Mouse (Mus musculus) gastrocnemius, postnatal 36 days (tissue): ENCODE data around the gene Rbm42. TPM values are rescaled to one million over a fixed set of nuclear protein-coding genes. Genes with fewer than 3 reads are reported as not detected.

Experiments
- DNase-seq, 2 experiments: peaks; one replicate each; pipeline ENCODE4 v3.0.0; 2022
- intact Hi-C: fragments of 180-260 bp; cut with DNase I; formaldehyde crosslinking; loops from one replicate; pipeline ENCODE4 v1.15.1; 2025
- total RNA-seq, 2 experiments: library from RNA; stranded (reverse); gene quantifications; 2 replicates each; pipeline ENCODE4 v1.2.3; 2021

The Rbm42 gene
- total RNA-seq, 2 experiments from 2014 or later = 35.7 to 38.1 TPM

DNA sequence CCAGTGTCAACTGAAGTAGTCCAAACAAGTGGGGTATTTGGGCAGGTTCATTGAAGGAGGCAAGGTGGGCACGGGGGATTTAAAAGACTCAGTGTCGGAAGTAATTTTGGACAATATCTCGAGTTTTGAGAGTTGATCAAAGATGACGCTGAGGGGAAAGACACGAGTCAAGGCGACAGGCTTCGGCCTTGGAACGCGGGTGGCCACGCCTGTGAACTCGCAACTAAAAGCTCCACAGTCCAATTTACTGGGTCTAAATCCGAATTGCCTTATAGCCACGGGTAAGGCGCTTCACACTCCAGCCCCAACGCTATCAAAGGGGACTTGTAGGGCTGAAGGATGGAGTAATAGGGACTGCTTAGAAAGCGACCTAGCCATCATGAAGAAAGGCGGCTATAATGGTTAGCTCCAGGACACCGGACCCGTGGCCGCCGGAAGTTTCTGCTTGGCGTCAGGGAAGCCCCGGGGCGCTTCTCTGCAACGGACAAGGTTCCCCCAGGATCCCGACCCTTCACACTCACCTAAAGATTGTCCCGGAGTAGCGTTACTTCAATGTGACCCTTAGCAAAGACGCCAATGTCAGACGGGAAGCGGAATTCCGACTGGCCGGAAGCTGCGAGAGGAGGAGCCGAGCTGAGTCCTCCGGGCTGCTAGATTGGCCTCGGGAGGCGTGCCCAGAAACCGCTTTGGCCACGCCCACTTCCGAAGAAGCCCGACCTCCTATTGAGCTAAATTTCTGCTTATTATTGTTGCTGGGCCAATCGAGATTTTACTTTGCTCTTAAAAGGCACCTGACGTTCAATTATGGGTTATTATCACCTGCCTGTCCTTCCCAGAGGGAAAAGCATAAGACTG, 24.4 kb downstream of the Rbm42 start, which contains the start of gene Cox6b1:
Gene Cox6b1 (minus strand): TSS at position 622 of the 855 bp plus-strand sequence.
- intact Hi-C loops = no loop called here
- DNase-seq = peak; percentile 80

GRCm38 (mm10) chr7:30619202-30619601, 30.9 kb downstream of the Rbm42 start:
- no peak for DNase-seq

GRCm38 (mm10) chr7:30618658-30619057, 31.5 kb downstream of the Rbm42 start:
- DNase-seq = no peak
- intact Hi-C loops = no loop called here

More at GRCm38 (mm10) chr7:30619202-30619601, 30.9 kb downstream of the Rbm42 start:
- intact Hi-C loops = no loop called here

GRCm38 (mm10) chr7:30615049-30615760, 34.9 kb downstream of the Rbm42 start:
- intact Hi-C loops = no loop called here
- no peak for DNase-seq

GRCm38 (mm10) chr7:30614454-30614853, 35.7 kb downstream of the Rbm42 start:
- intact Hi-C loops = loop anchor here (1.0 kb wide), 1 partner anchor 25 kb away; no protein-coding TSS in a partner anchor
- no peak for DNase-seq

- intact Hi-C loops = loop anchor here (1.0 kb wide), 1 partner anchor 24 kb away; no protein-coding TSS in a partner anchor
- peak in 1 of 2 experiments; percentile 19 for DNase-seq
These were observed 36.5 kb downstream of the Rbm42 start for GRCm38 (mm10) chr7:30613529-30614112.

GRCm38 (mm10) chr7:30612654-30613402, 37.3 kb downstream of the Rbm42 start, which contains the start of gene Upk1a:
TSS of gene Upk1a (minus strand) at chr7:30612847.
- intact Hi-C loops = no loop called here

DNA sequence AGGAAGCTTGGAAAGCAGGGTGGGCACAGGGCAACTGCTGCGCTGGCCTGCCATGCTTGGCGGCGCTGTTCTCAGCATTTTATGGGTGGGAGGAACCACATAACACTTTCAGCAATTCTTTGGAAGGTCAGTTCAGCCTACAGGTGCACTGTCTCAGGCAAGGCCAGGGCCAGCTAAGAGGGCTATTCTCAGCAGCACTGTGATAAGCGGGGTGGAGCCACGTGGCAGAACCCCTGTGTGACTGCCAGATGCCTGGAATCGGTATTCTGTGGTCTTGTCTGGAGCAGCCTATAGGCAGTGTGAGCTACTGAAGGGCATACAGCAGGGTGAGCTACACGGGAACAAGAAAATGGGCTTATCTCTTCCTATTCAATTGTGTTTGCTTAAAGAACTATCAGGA, 40.1 kb downstream of the Rbm42 start:
- intact Hi-C loops = loop anchor here (2.0 kb wide), 1 partner anchor 19 kb away; no protein-coding TSS in a partner anchor
- no peak for DNase-seq

More at GRCm38 (mm10) chr7:30612654-30613402, 37.3 kb downstream of the Rbm42 start, which contains the start of gene Upk1a:
- no peak for DNase-seq

GRCm38 (mm10) chr7:30608476-30608875, 41.6 kb downstream of the Rbm42 start:
- intact Hi-C loops = no loop called here

DNA sequence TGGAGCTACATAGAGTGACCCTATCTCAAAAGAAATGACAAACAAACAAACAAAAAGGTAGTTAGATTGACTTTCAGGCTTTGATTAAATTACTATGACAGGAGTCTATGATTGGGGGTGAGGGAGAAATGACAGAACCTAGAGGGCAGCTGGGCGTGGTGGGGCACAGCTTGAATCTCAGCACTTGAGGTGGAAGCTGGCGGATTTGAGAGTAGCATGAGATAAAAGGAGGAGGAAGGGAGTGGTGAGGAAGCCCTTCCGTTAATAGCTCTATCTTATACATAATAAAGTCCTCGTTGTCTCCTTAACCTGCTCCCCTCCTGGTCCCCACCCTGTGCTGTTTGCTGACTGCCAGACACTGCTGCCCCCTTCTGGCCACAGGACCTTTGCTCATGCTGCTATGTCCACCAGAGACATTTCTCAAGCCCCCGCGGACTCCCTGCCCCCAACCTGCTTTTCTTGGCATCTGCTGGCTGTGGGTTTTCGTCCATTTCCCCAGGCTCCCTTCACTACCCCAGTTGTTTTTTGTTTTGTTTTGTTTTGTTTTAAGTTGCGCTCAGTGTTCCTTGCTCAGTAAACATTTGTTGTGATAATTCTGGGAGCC, 42.3 kb downstream of the Rbm42 start:
- intact Hi-C loops = no loop called here

More at GRCm38 (mm10) chr7:30608476-30608875, 41.6 kb downstream of the Rbm42 start:
- DNase-seq = no peak

GRCm38 (mm10) chr7:30604944-30605343, 45.2 kb downstream of the Rbm42 start:
- no peak for DNase-seq
- intact Hi-C loops = no loop called here

More for the DNA sequence above, 42.3 kb downstream of the Rbm42 start:
- DNase-seq = peak in 1 of 2 experiments; percentile 26

DNA sequence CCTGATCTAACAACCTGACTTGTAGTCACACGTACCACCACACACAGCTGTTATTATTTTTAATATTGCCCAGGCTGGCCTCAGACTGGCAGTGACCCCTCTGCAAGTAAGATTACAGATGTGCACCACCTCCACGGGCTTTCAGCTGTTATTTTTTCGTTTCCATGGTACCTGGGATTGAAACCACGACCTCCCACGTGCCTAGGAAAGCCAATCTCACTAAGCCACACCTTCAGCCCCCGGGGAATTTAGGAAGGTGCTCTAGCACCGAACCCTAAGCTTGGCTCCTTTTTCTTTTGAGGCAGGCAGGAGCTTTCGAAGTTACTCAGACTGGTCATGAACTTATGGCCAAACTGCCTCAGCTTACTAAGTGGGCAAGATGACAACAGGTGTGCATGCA, 45.7 kb downstream of the Rbm42 start:
- DNase-seq = no peak
- intact Hi-C loops = no loop called here

DNA sequence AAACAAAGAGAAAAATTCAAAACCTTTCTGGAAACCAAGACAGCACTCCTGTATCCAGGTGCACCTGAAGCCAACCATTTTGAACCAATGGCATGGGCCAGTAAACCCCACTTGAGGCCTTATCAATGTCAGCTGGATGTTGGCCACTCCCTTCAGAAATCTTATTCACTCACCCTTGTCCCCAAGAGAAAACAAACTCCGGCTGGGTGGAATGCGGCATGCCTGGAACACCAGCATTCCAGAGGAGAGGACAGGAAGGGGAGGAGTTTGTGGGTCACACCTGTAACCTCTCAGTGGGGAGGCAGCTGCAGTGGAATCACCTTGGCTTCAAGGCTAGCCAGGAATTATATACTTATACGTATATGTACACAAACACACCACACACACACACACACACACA, 47.5 kb downstream of the Rbm42 start:
- DNase-seq = no peak
- intact Hi-C loops = no loop called here

- intact Hi-C loops = no loop called here
- DNase-seq = no peak
These were observed 49.5 kb downstream of the Rbm42 start for GRCm38 (mm10) chr7:30600651-30601050.

GRCm38 (mm10) chr7:30599933-30600353, 50.2 kb downstream of the Rbm42 start:
- DNase-seq = peak; percentile 61 to 64
- intact Hi-C loops = no loop called here

DNA sequence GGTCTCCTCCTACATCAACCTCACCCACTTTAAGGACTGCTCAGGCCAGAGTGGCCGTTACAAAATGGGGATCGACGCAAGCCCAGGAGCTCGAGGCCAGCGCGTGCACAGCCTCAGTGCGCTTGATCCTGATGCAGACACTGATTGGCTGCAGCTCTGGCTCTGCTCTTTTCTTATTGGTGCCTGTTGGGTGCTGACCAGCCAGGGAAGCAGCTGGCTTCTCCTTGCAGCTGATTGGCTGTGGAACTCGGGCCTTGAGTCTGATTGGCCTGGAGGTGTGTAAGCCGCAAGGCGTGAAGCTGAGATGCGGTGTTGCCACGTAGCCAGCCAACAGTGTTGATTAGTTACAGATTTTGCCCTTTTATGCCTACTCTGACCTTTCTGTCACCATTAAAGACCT, 51.3 kb downstream of the Rbm42 start, which contains the start of gene Zbtb32:
Gene Zbtb32 (minus strand): TSS at position 124 of the 400 bp plus-strand sequence.
- DNase-seq = no peak
- intact Hi-C loops = no loop called here

GRCm38 (mm10) chr7:30596811-30597210, 53.3 kb downstream of the Rbm42 start:
- intact Hi-C loops = no loop called here
- no peak for DNase-seq

GRCm38 (mm10) chr7:30596093-30596492, 54.0 kb downstream of the Rbm42 start:
- DNase-seq = no peak
- intact Hi-C loops = no loop called here

GRCm38 (mm10) chr7:30594510-30595024, 55.5 kb downstream of the Rbm42 start:
- intact Hi-C loops = loop anchor here (5.0 kb wide), 1 partner anchor 268 kb away; the partner anchor contains the start of gene Ffar1
- DNase-seq = no peak
